Comparison of ENCODE assay signal across 1 mouse cellular context in genomic region chr6:72260981-72261682, GRCm38 (mm10).
TF ChIP-seq lines count a peak whose summit lies in the region.

No protein-coding gene starts in this region.

TF ChIP-seq in CH12.LX, 34 proteins besides CTCF, POLR2A, EP300 and RAD21 (continued from another document):
- TF ChIP-seq CHD1 (IDR thresholded peaks at IDR 0.05; ENCODE audit: low read depth, low read length): no peak
- TF ChIP-seq SMC3 (IDR thresholded peaks at IDR 0.05; ENCODE audit: low read depth, low read length): peak; percentile 98
- peak; percentile 94 for TF ChIP-seq ZC3H11A (IDR thresholded peaks at IDR 0.05; ENCODE audit: low read depth, low read length)
